Mouse (Mus musculus): Measurements from ENCODE around the gene Olfr684.

The Olfr684 gene

DNA sequence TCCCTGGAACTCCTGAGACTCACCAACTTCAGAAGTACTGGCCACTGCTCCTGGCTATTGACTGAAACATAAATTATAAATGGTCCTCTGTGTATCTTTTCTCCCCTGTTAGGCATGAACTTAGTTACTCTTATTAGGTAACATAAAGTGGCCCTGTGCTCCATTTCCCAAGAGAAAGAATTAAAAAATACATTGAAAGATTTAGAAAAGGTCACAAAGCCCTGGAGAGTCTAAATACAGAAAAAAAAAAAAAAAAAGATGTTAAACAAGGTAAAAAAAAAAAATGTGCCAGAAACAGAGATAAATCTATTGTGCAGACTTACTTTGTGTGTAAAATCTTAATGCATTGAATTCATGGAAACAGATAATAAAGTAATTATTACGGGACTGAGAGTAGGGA is at the start of gene Olfr684:
TSS of gene Olfr684 (minus strand) at position 101 of the 400 bp plus-strand sequence.
- DNase-seq (ENCODE audit: low spot score): no peak

DNA sequence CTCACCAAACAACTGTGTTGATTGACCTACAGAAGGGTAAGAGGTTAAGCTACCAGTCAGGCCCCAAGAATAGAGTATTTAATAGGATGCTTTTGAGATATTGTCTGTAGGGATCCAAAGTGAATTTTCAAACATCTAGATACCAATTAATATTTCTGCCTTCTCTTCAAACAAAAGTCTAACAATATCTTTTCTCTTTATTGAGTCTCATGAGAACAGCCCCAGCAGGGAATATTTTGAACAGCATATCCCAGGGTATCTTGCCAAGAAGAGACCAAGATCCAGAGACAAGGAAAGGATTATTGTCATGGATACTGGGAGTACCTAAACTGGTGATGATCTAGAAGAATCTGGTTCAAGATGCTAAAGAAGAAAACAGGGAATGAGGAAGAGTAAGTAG is 43.9 kb upstream of the Olfr684 start, which contains the start of gene Olfr686:
TSS of gene Olfr686 (minus strand) at position 101 of the 400 bp plus-strand sequence.
- DNase-seq (ENCODE audit: low spot score): no peak

DNA sequence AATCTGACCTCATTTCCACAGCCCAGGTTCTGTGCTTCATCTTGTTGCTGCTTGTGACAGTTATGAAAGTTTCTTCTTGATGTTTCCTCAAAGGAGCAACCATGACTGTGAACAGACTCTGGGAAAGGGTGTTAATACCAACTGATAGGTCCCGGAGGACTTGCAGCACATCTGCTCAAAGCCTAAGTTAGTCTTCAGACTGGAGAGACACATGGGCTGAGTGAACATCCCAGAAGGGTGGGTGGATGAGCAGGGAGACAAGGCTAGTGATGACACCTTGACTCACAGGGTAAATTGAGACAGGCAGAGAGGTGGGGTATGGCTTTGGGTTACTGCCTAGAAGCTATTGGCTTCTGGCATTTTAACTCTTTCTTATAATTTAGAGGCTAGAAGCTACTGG is 22.5 kb upstream of the Olfr684 start, which contains the start of gene Olfr685:
TSS of gene Olfr685 (minus strand) at position 101 of the 400 bp plus-strand sequence.
- no peak for DNase-seq (ENCODE audit: low spot score)

DNA sequence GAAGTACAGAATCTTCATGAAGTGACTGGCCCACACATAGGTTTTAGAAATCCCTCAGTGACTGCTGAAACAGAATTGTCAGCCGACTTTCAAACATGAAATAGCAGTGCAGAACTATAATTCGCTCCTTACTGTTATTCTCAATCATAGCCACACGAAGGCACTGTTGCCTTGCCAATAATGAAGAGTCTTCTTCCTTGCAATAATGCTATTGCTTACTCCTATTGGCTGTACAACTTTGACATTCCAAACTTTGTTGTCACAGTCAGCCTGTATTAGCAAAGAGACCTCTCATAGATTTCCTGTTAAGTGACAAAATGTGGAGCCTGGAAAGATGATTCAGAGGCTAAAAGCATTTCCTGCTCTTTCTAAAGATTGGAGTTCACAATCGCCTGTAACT is 7.3 kb upstream of the Olfr684 start:
- peak; percentile 50 for DNase-seq (ENCODE audit: low spot score)

DNA sequence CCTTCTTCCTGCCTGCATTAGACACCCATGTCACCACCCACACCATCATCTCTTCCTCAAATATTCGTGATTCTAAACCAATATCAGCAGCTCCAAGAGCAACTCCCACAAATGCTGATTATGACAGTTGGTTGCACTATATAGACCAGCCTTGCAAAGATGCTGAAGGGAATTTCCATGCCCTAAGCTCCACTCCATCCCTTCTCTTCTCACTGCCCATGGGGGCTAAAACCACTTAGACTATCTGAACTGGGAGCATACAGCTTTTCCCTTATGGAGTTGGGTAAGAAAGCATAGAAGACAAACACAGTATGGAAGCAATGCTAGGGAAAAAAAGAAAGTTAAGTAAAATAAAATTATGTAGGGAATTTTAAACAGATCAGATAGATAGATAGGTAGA is 16.5 kb downstream of the Olfr684 start, which contains the start of gene Olfr683:
TSS of gene Olfr683 (minus strand) at position 101 of the 400 bp plus-strand sequence.
- no peak for DNase-seq (ENCODE audit: low spot score)

DNA sequence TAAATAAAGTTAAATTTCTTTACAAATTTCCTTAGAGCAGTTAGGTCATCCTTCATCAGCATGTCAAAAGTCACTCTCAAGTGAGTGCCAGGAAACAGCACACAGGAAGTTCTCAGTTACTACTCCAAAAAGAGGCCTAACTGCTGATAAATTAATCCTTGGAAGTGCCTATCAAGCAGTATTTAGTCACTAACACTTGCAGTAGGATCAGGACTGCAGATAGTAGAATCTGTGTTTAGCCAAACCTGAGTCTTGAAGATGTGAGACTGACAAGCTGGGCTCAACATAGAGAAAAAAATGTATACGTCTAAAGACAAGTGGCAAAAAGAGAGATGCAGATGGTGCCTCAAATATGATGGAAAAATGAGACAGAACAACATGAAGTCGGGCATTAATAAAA is 22.2 kb downstream of the Olfr684 start:
- no peak for DNase-seq (ENCODE audit: low spot score)

DNA sequence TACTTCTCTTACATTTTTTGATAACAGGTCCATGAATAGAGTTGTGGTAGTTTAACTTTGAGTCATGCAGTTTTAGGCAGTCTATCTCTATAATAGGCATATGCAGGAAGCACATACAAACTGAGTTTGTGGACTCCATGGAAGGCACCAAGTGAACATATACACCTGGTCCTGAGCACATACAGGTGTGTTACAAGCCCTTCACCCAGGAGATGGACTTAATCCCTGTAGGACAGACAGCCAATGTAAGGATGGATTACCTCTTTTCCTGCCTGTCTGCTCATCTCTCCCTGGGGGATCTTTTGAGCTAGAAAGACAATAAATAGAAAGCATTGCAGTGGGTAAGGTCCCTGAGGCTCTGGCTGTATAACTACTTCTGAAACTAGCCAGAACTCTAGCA is 46.9 kb downstream of the Olfr684 start, which contains the start of gene Olfr681:
TSS of gene Olfr681 (plus strand) at position 301 of the 400 bp plus-strand sequence.
- no peak for DNase-seq (ENCODE audit: low spot score)
